Mouse (Mus musculus) embryo, embryonic 11.5 days (tissue): ENCODE data around the gene Mfsd13b.

Experiments
- DNase-seq: peaks from one replicate; pipeline ENCODE4 v3.0.0-alpha.2; 2012; ENCODE audit warnings: low read depth, low spot score

Gene Mfsd13b

GRCm38 (mm10) chr7:121043510-121043909 is 61.2 kb downstream of the Mfsd13b start:
- DNase-seq = no peak

GRCm38 (mm10) chr7:121044251-121044650 is 61.9 kb downstream of the Mfsd13b start:
- no peak for DNase-seq

GRCm38 (mm10) chr7:121045671-121046453 is 63.6 kb downstream of the Mfsd13b start:
- DNase-seq = no peak

GRCm38 (mm10) chr7:121047624-121048023 is 65.3 kb downstream of the Mfsd13b start:
- DNase-seq = no peak

GRCm38 (mm10) chr7:121053071-121053470 is 70.8 kb downstream of the Mfsd13b start:
- no peak for DNase-seq

- DNase-seq = no peak
Observed at GRCm38 (mm10) chr7:121059477-121060218, 77.3 kb downstream of the Mfsd13b start.

GRCm38 (mm10) chr7:121064309-121064708 is 82.0 kb downstream of the Mfsd13b start:
- no peak for DNase-seq
